Comparison of ENCODE assay signal across 11 mouse cellular contexts in the genomic region with DNA sequence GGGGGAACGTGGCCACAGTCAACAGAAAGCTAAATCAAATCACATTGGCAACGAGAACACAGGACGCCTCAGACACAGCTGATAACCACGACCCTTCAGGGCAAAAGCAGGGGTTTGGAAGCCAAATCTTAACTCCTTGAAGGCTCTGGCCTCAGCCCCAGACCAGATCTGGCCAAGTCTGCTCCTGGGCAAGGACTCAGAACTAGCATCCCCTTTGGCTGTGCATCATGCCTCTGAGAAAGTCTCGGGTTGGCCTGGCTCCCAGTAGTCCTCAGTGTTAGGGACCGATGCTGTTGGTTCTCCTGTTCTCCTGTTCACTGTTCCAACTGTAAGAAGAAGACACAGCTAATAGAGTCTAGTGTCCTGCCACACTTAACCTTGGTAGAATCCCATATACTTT. TPM values are rescaled to one million over a fixed set of nuclear protein-coding genes. Genes with fewer than 3 reads are reported as not detected.
DNase-seq lines count a peak whose midpoint lies in the region; ATAC-seq lines count a peak whose summit lies in the region.
"Had no signal": no experiment of that assay in that cellular context is flagged by ENCODE, and none has a peak within 500 bp of the region (broad histone marks: within the 10 kb centered on the region; RNA-seq: fewer than 3 reads in every experiment).

No protein-coding gene starts in this region.

- H3K27me3 ChIP-seq in intestine, embryonic 16.5 days (replicated peaks; ENCODE audit: control insufficient read depth, insufficient read depth, low read length), result no peaks in the 10 kb centered on the region
- H3K27me3 ChIP-seq in midbrain, embryonic 14.5 days (ENCODE audit: control insufficient read depth, insufficient read depth, low read length), result no peaks in the 10 kb centered on the region
- H3K27me3 ChIP-seq: midbrain, embryonic 12.5 days had no signal

- H3K4me1 ChIP-seq in intestine, embryonic 16.5 days (ENCODE audit: control insufficient read depth, insufficient read depth, low read length), result no peaks in the 10 kb centered on the region
- H3K4me1 ChIP-seq in midbrain, embryonic 14.5 days (ENCODE audit: control insufficient read depth, insufficient read depth, low read length), result no peaks in the 10 kb centered on the region
- H3K4me1 ChIP-seq: midbrain, embryonic 12.5 days had no signal

- no peak overlapping the region for H3K4me2 ChIP-seq in intestine, embryonic 16.5 days (ENCODE audit: low read depth, low read length)
- H3K4me2 ChIP-seq in midbrain, embryonic 14.5 days (ENCODE audit: low read length), result no peak overlapping the region
- H3K4me2 ChIP-seq: midbrain, embryonic 12.5 days had no signal

- H3K36me3 ChIP-seq in intestine, embryonic 16.5 days (ENCODE audit: control insufficient read depth, insufficient read depth, low read length), result no peaks in the 10 kb centered on the region
- no peaks in the 10 kb centered on the region for H3K36me3 ChIP-seq in midbrain, embryonic 14.5 days (ENCODE audit: control insufficient read depth, insufficient read depth, low read length)
- H3K36me3 ChIP-seq: midbrain, embryonic 12.5 days had no signal

- H3K4me3 ChIP-seq in intestine, embryonic 16.5 days (ENCODE audit: low read length), result no peak overlapping the region
- no peak overlapping the region for H3K4me3 ChIP-seq in midbrain, embryonic 14.5 days (replicated peaks; ENCODE audit: low read depth, low read length)
- H3K4me3 ChIP-seq: erythroblast, embryonic 14.5 days; midbrain, embryonic 12.5 days had no signal

- 71% methylated on average over 6 of the region's 6 CpGs for WGBS in intestine, embryonic 16.5 days
- 57% methylated on average over 6 of the region's 6 CpGs for WGBS in midbrain, embryonic 14.5 days

- no peak for ATAC-seq in intestine, embryonic 16.5 days
- ATAC-seq in midbrain, embryonic 14.5 days (ENCODE audit: low FRiP score, low TSS enrichment), result no peak

- intact Hi-C loops in heart, postnatal 25 days (cut with DNase I), result no loop called here
- intact Hi-C loops in heart, postnatal 36 days (cut with DNase I), result no loop called here

- no peaks in the 10 kb centered on the region for H3K9me3 ChIP-seq in intestine, embryonic 16.5 days (ENCODE audit: control insufficient read depth, low read length)
- no peaks in the 10 kb centered on the region for H3K9me3 ChIP-seq in midbrain, embryonic 14.5 days (ENCODE audit: control insufficient read depth, low read length)
- H3K9me3 ChIP-seq: midbrain, embryonic 12.5 days had no signal

- no peak overlapping the region for H3K27ac ChIP-seq in intestine, embryonic 16.5 days (ENCODE audit: low read length)
- H3K27ac ChIP-seq in midbrain, embryonic 14.5 days (replicated peaks; ENCODE audit: low read depth, low read length), result no peak overlapping the region
- H3K27ac ChIP-seq: midbrain, embryonic 12.5 days had no signal

- no peak overlapping the region for H3K9ac ChIP-seq in intestine, embryonic 16.5 days (ENCODE audit: low read depth, low read length)
- no peak overlapping the region for H3K9ac ChIP-seq in midbrain, embryonic 14.5 days (replicated peaks; ENCODE audit: low read length)
- H3K9ac ChIP-seq: midbrain, embryonic 12.5 days had no signal

- DNase-seq in heart, adult 11 months, result peak; percentile 92
- no peak for DNase-seq in heart, postnatal 25 days (ENCODE audit: low spot score)
- DNase-seq in urinary bladder, postnatal 36 days (ENCODE audit: low spot score in 2 of 2), result peak; percentile 5 to 62
- DNase-seq in urinary bladder, postnatal 10 days (ENCODE audit: low spot score), result no peak
- peak; percentile 47 to 53 for DNase-seq in heart, postnatal 36 days
- DNase-seq in midbrain, embryonic 14.5 days, result no peak
- DNase-seq in kidney, postnatal 36 days, result no peak
- DNase-seq: kidney, adult 2 months had no signal

RNA-seq across cellular contexts. Expression of a gene that starts 30.1 kb away (rescaled TPM):
- total RNA-seq in heart, postnatal 25 days (2021), result 10 to 100 TPM; 16.3 to 21.6 TPM
- 10 to 100 TPM; 28.1 to 29.9 TPM for total RNA-seq in heart, postnatal 36 days (2021)
- 1.7 TPM in 2 replicates for polyA plus RNA-seq in intestine, embryonic 16.5 days (2015; fragmentation: Nextera tagmentation; extraction: Ambion mirVana)
- polyA plus RNA-seq in midbrain, embryonic 14.5 days (2014; fragmentation: Nextera tagmentation; extraction: Ambion mirVana), result 16.2 and 25.7 TPM in 2 replicates
- polyA plus RNA-seq: erythroblast, embryonic 14.5 days had no signal

Comparison
In these comparisons a context has a peak if more than half of its experiments do, and no peak if none do; other contexts are left out.
1. DNase-seq: peak in heart, adult 11 months (single experiment), urinary bladder, postnatal 36 days (2 of 2) and heart, postnatal 36 days (2 of 2); none in heart, postnatal 25 days (single experiment), urinary bladder, postnatal 10 days (single experiment), midbrain, embryonic 14.5 days (single experiment) and kidney, postnatal 36 days (0 of 2).